Mouse (Mus musculus) hindbrain, postnatal 0 days (tissue): ENCODE measurements around the gene Narfl. TPM values are rescaled to one million over a fixed set of nuclear protein-coding genes. Genes with fewer than 3 reads are reported as not detected.

Experiments
- ATAC-seq: fragments of 200-750 bp; cut with Nextera tagmentation; 2 replicates; pipeline ENCODE4 v1.8.0; 2017; ENCODE audit warnings: mild to moderate bottlenecking, moderate TSS enrichment, moderate library complexity
- DNase-seq: peaks from one replicate; pipeline ENCODE4 v3.0.0-alpha.2; 2015; ENCODE audit warnings: low spot score
- H3K27ac ChIP-seq: fragments of 300-500 bp; sonication (generic); 2 replicates; pipeline ENCODE4 v1.5.1; 2014; ENCODE audit warnings: mild to moderate bottlenecking
- H3K27me3 ChIP-seq: fragments of 300-500 bp; sonication (generic); 2 replicates; pipeline ENCODE4 v1.6.1; 2014; ENCODE audit warnings: low read length, mixed read lengths; ENCODE audit not compliant: insufficient read depth
- H3K36me3 ChIP-seq: fragments of 300-500 bp; sonication (generic); 2 replicates; pipeline ENCODE4 v1.6.1; 2014; ENCODE audit warnings: low read length, mixed read lengths; ENCODE audit not compliant: insufficient read depth
- H3K4me1 ChIP-seq: fragments of 300-500 bp; sonication (generic); 2 replicates; pipeline ENCODE4 v1.6.1; 2014; ENCODE audit warnings: antibody characterized with exemption, low read length, mixed read lengths; ENCODE audit not compliant: insufficient read depth
- H3K4me2 ChIP-seq: fragments of 300-500 bp; sonication (generic); 2 replicates; pipeline ENCODE4 v1.6.1; 2014; ENCODE audit warnings: low read depth, mild to moderate bottlenecking, low read length, moderate library complexity, mixed read lengths
- H3K4me3 ChIP-seq: fragments of 300-500 bp; sonication (generic); 2 replicates; pipeline ENCODE4 v1.5.1; 2014; ENCODE audit warnings: low read length
- H3K9ac ChIP-seq: fragments of 300-500 bp; sonication (generic); replicated peaks from 2 replicates; pipeline ENCODE4 v1.6.1; 2014; ENCODE audit warnings: mild to moderate bottlenecking, low read length, moderate library complexity, mixed read lengths
- H3K9me3 ChIP-seq: fragments of 300-500 bp; sonication (generic); 2 replicates; pipeline ENCODE4 v1.6.1; 2016; ENCODE audit warnings: low read length, mixed read lengths
- CTCF ChIP-seq: IDR thresholded peaks from 2 replicates; pipeline ENCODE4 v1.5.1; 2016; ENCODE audit warnings: antibody characterized with exemption, control low read depth, low read depth
- WGBS: fragments of 180-500 bp; shearing (Covaris S2); extraction: QIAGEN DNeasy Blood & Tissue Kit; methylation state at CpG from one replicate; pipeline ENCODE4 v1.1.7; 2014; 5-methylcytosine and 5-hydroxymethylcytosine counted together
- polyA plus RNA-seq: library from polyadenylated mRNA; unstranded; fragments of >200 nt; fragmentation: Nextera tagmentation; extraction: Ambion mirVana; gene quantifications from 2 replicates; pipeline ENCODE4 v1.2.1, GENCODE M21; 2015
- total RNA-seq: library from RNA; depleted of rRNA; stranded (reverse); fragments of >200 nt; gene quantifications from 2 replicates; pipeline ENCODE4 v1.2.3, GENCODE M21; 2014; rRNA removed

Narfl gene
- 22.2 and 28.2 TPM in 2 replicates for total RNA-seq
- polyA plus RNA-seq = 27.5 and 27.9 TPM in 2 replicates

- H3K9me3 ChIP-seq = no peaks in the 10 kb centered on the region
- peak within 1 kb of the TSS; percentile 72 for H3K4me3 ChIP-seq
- ATAC-seq (peak; percentile 90), DNase-seq (peak; percentile 99)
- H3K4me2 ChIP-seq = peak within 1 kb of the TSS; percentile 89
- H3K27me3 ChIP-seq = no peaks in the 10 kb centered on the region
- peak within 1 kb of the TSS; percentile 82 for H3K9ac ChIP-seq
- H3K36me3 ChIP-seq = 0 out of 2 replicates have a peak, but pooled peaks cover 4% of the 10 kb centered on the region
- WGBS = under 1% methylated on average over 37 of the region's 37 CpGs
- H3K4me1 ChIP-seq = peaks cover 7% of the 10 kb centered on the region; the same call in 1 of the 2 replicates
- peak; percentile 98 for TF ChIP-seq CTCF
- no peak within 1 kb of the TSS for H3K27ac ChIP-seq
Observed at GRCm38 (mm10) chr17:25773549-25774120, at the start of gene Narfl. TSS of gene Narfl (plus strand) at chr17:25773776.

- peak; percentile 44 for TF ChIP-seq CTCF
- H3K27me3 ChIP-seq = no peaks in the 10 kb centered on the region
- peak; percentile 14 for DNase-seq
- no peak overlapping the region for H3K27ac ChIP-seq
- no peak for ATAC-seq
- H3K4me3 ChIP-seq = no peak overlapping the region
- H3K9ac ChIP-seq = no peak overlapping the region
- peaks cover 12% of the 10 kb centered on the region for H3K4me1 ChIP-seq
- H3K36me3 ChIP-seq = no peaks in the 10 kb centered on the region
- H3K4me2 ChIP-seq = no peak overlapping the region
- H3K9me3 ChIP-seq = no peaks in the 10 kb centered on the region
- 79% methylated on average over 7 of the region's 7 CpGs for WGBS
Observed at GRCm38 (mm10) chr17:25723919-25724318, 49.7 kb upstream of the Narfl start.

GRCm38 (mm10) chr17:25725264-25725663 is 48.3 kb upstream of the Narfl start:
- ATAC-seq = no peak
- H3K36me3 ChIP-seq = 0 out of 2 replicates have a peak, but pooled peaks cover under 1% of the 10 kb centered on the region
- H3K9ac ChIP-seq = no peak overlapping the region
- no peak overlapping the region for H3K4me3 ChIP-seq
- H3K27ac ChIP-seq = no peak overlapping the region
- H3K4me1 ChIP-seq = peaks cover 12% of the 10 kb centered on the region
- H3K4me2 ChIP-seq = no peak overlapping the region
- 79% methylated on average over 6 of the region's 6 CpGs for WGBS
- no peaks in the 10 kb centered on the region for H3K9me3 ChIP-seq
- H3K27me3 ChIP-seq = no peaks in the 10 kb centered on the region
- no peak for TF ChIP-seq CTCF
- no peak for DNase-seq

- under 1% methylated on average over 37 of the region's 37 CpGs for WGBS
- H3K36me3 ChIP-seq = 0 out of 2 replicates have a peak, but pooled peaks cover 10% of the 10 kb centered on the region
- DNase-seq = peak; percentile 100
- TF ChIP-seq CTCF = no peak
- peak; percentile 99 for ATAC-seq
- H3K4me1 ChIP-seq = peaks cover 16% of the 10 kb centered on the region
- H3K9ac ChIP-seq = peak within 1 kb of the TSS; percentile 80
- no peaks in the 10 kb centered on the region for H3K9me3 ChIP-seq
- H3K4me2 ChIP-seq = peak within 1 kb of the TSS; percentile 94
- peak within 1 kb of the TSS; percentile 61 for H3K4me3 ChIP-seq
- no peaks in the 10 kb centered on the region for H3K27me3 ChIP-seq
- peak within 1 kb of the TSS; percentile 75 for H3K27ac ChIP-seq
Observed at GRCm38 (mm10) chr17:25727265-25728008, 46.1 kb upstream of the Narfl start, which contains the start of the genes Chtf18 and Rpusd1. TSS of gene Chtf18 (minus strand) at chr17:25727419. TSS of gene Rpusd1 (plus strand) at chr17:25727670.

GRCm38 (mm10) chr17:25728009-25728270 is 45.6 kb upstream of the Narfl start:
- DNase-seq (no peak), ATAC-seq (no peak)
- Histone ChIP-seq H3K9me3 (no peaks in the 10 kb centered on the region), H3K4me1 (peaks cover 16% of the 10 kb centered on the region), H3K27me3 (no peaks in the 10 kb centered on the region), H3K4me3 (peak overlapping the region; percentile 61), H3K36me3 (0 out of 2 replicates have a peak, but pooled peaks cover 10% of the 10 kb centered on the region), H3K27ac (peak overlapping the region; percentile 75), H3K9ac (peak overlapping the region; percentile 80), H3K4me2 (peak overlapping the region; percentile 94)
- no peak for TF ChIP-seq CTCF
- 27% methylated on average over 4 of the region's 4 CpGs for whole genome bisulfite sequencing

GRCm38 (mm10) chr17:25732082-25732481 is 41.5 kb upstream of the Narfl start:
- H3K36me3 ChIP-seq = 0 out of 2 replicates have a peak, but pooled peaks cover 10% of the 10 kb centered on the region
- DNase-seq = peak; percentile 89
- H3K9ac ChIP-seq = no peak overlapping the region
- TF ChIP-seq CTCF = peak; percentile 98
- no peak overlapping the region for H3K27ac ChIP-seq
- no peaks in the 10 kb centered on the region for H3K27me3 ChIP-seq
- no peak overlapping the region for H3K4me2 ChIP-seq
- peaks cover 12% of the 10 kb centered on the region for H3K4me1 ChIP-seq
- WGBS = 18% methylated on average over 2 of the region's 2 CpGs
- no peak overlapping the region for H3K4me3 ChIP-seq
- ATAC-seq = no peak
- no peaks in the 10 kb centered on the region for H3K9me3 ChIP-seq
